ENCODE assay signal across 7 mouse cellular contexts in the genomic region with DNA sequence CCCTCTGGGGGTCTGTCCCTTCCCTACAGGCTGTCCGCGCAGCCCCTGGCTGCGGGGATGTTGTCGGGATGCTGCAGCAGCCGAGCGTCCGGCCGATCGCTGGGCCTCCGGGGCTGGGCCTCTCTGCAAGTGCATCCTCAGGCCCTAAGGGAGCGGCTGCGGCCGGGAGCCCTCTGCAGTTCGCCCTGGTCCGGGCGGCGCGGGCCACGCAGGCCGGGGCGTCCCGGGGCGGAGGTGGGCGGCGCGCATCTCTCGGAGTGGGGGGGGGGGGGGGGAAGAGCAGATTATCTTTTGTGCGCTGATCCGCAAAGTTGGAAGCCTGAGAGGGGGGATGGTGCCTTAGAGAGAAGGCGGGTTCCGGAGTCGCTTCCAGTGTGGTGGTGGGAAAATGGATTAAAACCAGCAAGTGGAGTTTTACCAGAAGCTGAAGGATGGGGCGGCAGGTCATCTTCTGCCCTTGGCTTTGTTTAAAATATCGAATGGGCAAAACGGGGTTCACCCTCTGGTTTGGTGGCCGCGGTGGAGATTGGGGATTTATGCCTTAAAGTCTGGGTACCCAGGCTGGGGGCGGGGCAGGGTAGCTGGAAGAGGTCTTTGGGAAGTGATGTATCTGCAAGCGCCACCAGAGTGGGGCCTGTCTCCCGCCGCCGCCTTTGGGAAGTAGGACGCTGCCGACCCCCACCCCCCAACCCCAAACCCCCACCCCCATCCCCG. TPM values are rescaled to one million over a fixed set of nuclear protein-coding genes. Genes with fewer than 3 reads are reported as not detected.
DNase-seq lines count a peak whose midpoint lies in the region; ATAC-seq and TF ChIP-seq lines count a peak whose summit lies in the region.

No protein-coding gene starts in this region.

- H3K4me1 ChIP-seq in thymus, adult 2 months (replicated peaks; ENCODE audit: control insufficient read depth, insufficient read depth, low read length), result peaks cover 35% of the 10 kb centered on the region
- H3K4me1 ChIP-seq in forebrain, embryonic 13.5 days, result peaks cover 42% of the 10 kb centered on the region
- no peaks in the 10 kb centered on the region for H3K4me1 ChIP-seq in intestine, postnatal 0 days (replicated peaks; ENCODE audit: control insufficient read depth, insufficient read depth, low read length)

- no peaks in the 10 kb centered on the region for H3K36me3 ChIP-seq in thymus, adult 2 months (ENCODE audit: control insufficient read depth, insufficient read depth, low read length)
- H3K36me3 ChIP-seq in forebrain, embryonic 13.5 days (ENCODE audit: poor library complexity, severe bottlenecking), result 0 out of 2 replicates have a peak, but pooled peaks cover 3% of the 10 kb centered on the region
- H3K36me3 ChIP-seq in intestine, postnatal 0 days (ENCODE audit: control insufficient read depth, insufficient read depth), result no peaks in the 10 kb centered on the region

- WGBS in thymus, adult 2 months, result 3% methylated on average over 45 of the region's 45 CpGs
- WGBS in forebrain, embryonic 13.5 days, result under 1% methylated on average over 41 of the region's 45 CpGs
- under 1% methylated on average over 42 of the region's 45 CpGs for WGBS in intestine, postnatal 0 days

- peak overlapping the region; percentile 80 for H3K9ac ChIP-seq in forebrain, embryonic 13.5 days
- peak overlapping the region; percentile 37; the same call in 1 of the 2 replicates for H3K9ac ChIP-seq in intestine, postnatal 0 days (ENCODE audit: low read depth, low read length)

- H3K4me2 ChIP-seq in forebrain, embryonic 13.5 days, result peak overlapping the region; percentile 89
- peak overlapping the region; percentile 94 for H3K4me2 ChIP-seq in intestine, postnatal 0 days (replicated peaks; ENCODE audit: low read depth)

- TF ChIP-seq POLR2A in thymus, adult 2 months (IDR thresholded peaks at IDR 0.05; ENCODE audit: control insufficient read depth, extremely low read depth, insufficient read depth, low read length, poor library complexity), result no peak

- no peak for TF ChIP-seq CTCF in thymus, adult 2 months (IDR thresholded peaks at IDR 0.05; ENCODE audit: borderline replicate concordance, control insufficient read depth, extremely low read depth, insufficient read depth, low read length, poor library complexity)
- no peak for TF ChIP-seq CTCF in intestine, postnatal 0 days (IDR thresholded peaks at IDR 0.05; ENCODE audit: low read depth)

- H3K27me3 ChIP-seq in thymus, adult 2 months (ENCODE audit: control insufficient read depth, insufficient read depth, low read length), result peaks cover 17% of the 10 kb centered on the region
- H3K27me3 ChIP-seq in forebrain, embryonic 13.5 days, result peaks cover 20% of the 10 kb centered on the region
- H3K27me3 ChIP-seq in intestine, postnatal 0 days (replicated peaks; ENCODE audit: control insufficient read depth, insufficient read depth, low read length), result peaks cover 47% of the 10 kb centered on the region

- H3K9me3 ChIP-seq in forebrain, embryonic 13.5 days (replicated peaks), result 0 out of 2 replicates have a peak, but pooled peaks cover 3% of the 10 kb centered on the region
- no peaks in the 10 kb centered on the region for H3K9me3 ChIP-seq in intestine, postnatal 0 days (ENCODE audit: control insufficient read depth)

- no peak overlapping the region for H3K27ac ChIP-seq in thymus, adult 2 months (ENCODE audit: control insufficient read depth, insufficient read depth, low read length)
- H3K27ac ChIP-seq in forebrain, embryonic 13.5 days, result peak overlapping the region; percentile 48; the same call in 1 of the 2 replicates
- no peak overlapping the region for H3K27ac ChIP-seq in intestine, postnatal 0 days (ENCODE audit: low read depth, low read length)

- DNase-seq in thymus, adult 2 months, result no peak
- no peak for DNase-seq in thymus, adult 18-20 months
- DNase-seq in lung, postnatal 4 days, result peak; percentile 38 to 51
- no peak for DNase-seq in cerebellum, adult 9-11 months
- no peak for DNase-seq in layer of hippocampus, adult 8-10 months (ENCODE audit: low spot score in 2 of 2)

- peak overlapping the region; percentile 60 for H3K4me3 ChIP-seq in thymus, adult 2 months (ENCODE audit: control insufficient read depth, insufficient read depth, low read length)
- H3K4me3 ChIP-seq in forebrain, embryonic 13.5 days, result peak overlapping the region; percentile 58
- H3K4me3 ChIP-seq in intestine, postnatal 0 days (ENCODE audit: low read depth, low read length), result peak overlapping the region; percentile 50

- peak; percentile 51 for ATAC-seq in forebrain, embryonic 13.5 days
- ATAC-seq in intestine, postnatal 0 days, result no peak

RNA-seq across cellular contexts. Expression of gene Tox2, which starts 1.8 kb away (rescaled TPM):
- 18.4 and 23.7 TPM in 2 replicates for polyA plus RNA-seq in thymus, adult 2 months (2012; rRNA removed)
- 17.9 and 20.6 TPM in 2 replicates for polyA plus RNA-seq in forebrain, embryonic 13.5 days (2015; fragmentation: Nextera tagmentation; extraction: Ambion mirVana)
- polyA plus RNA-seq in intestine, postnatal 0 days (2015; fragmentation: Nextera tagmentation; extraction: Ambion mirVana), result 2.0 and 3.3 TPM in 2 replicates
- total RNA-seq in layer of hippocampus, adult 8-10 months (2022), result 10 to 100 TPM; 25.1 to 31.4 (median 26.0) TPM

Comparison
In these comparisons a context has a peak if more than half of its experiments do, and no peak if none do; other contexts are left out.
1. DNase-seq: peak in lung, postnatal 4 days (2 of 2); none in thymus, adult 2 months (single experiment), thymus, adult 18-20 months (0 of 2), cerebellum, adult 9-11 months (single experiment) and layer of hippocampus, adult 8-10 months (0 of 2).
2. Peak in every context shown above with its lines, with median percentiles within 50 percentile points of each other: H3K4me3 ChIP-seq.